Mouse (Mus musculus) gastrocnemius, postnatal 25 days (tissue): ENCODE data around the gene 4930404H24Rik. TPM values are rescaled to one million over a fixed set of nuclear protein-coding genes. Genes with fewer than 3 reads are reported as not detected.
"Not testable (repeated sequence)": the region's sequence is repeated elsewhere in the genome, so short reads cannot be mapped to it uniquely, and the experiment has no call there.

Source experiments
- DNase-seq: peaks from one replicate; pipeline ENCODE4 v3.0.0; 2022
- total RNA-seq, 2 experiments: library from RNA; stranded (reverse); gene quantifications; 1 replicate in 1 of 2; 2 replicates in 1 of 2; pipeline ENCODE4 v1.2.3; 2021

4930404H24Rik gene
- total RNA-seq, 2 experiments from 2014 or later = not detected

DNA sequence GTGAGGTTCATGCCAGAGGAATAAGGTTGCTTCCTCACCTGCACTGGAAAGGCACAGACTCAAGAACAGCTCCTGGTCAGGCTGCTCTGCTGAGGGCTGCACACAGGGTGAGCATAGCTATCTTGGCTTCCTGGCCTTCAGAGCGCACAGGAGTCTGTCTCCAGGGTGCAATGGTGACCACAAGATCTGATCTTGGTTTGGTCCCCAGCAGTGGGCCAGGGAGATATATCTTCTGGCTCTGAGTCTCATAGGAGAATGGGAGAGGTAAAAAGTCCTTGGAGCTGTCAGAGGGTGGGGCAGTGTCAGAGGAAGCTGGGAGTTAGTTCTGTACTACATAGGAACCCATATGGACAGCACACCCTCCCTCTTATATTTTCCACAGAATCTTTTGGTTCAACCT lies 13.1 kb upstream of the 4930404H24Rik start:
- DNase-seq = no peak

DNA sequence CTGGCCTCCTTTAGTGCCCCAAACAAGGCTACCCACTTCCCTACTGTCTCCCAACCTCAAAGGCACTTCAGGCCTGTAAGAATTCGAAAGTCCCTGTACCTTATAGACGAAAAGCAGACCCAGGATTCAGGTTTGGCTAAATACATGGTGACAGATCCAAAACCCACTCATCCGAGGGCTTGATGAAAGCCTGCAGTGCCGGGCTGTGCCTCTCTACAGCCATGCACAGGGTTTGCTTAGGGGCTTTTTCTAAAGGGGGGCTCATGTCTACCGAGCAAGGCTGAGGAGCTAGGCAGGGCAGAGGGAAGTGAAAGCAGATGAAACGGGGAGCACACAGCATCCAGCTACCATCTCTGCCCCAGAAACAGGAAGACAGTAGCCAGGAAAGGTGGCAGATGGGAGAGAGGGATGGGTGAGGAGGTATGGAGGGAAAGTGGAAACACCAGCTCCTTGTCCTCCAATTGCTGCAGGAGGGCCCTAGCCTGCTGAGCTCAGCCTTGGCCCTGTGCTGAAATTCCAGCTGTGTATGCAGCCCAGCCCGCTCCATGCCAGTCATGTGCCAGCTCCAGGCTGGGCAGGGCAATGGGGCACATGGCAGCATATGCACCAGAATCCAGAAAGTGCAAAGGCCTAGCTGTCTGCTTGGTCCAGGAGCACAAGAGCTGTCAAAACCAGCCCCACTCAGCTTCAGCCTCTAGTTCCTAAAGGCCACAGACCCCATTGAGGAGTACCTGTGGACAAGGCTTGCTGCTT lies 11.3 kb upstream of the 4930404H24Rik start:
- no peak for DNase-seq

DNA sequence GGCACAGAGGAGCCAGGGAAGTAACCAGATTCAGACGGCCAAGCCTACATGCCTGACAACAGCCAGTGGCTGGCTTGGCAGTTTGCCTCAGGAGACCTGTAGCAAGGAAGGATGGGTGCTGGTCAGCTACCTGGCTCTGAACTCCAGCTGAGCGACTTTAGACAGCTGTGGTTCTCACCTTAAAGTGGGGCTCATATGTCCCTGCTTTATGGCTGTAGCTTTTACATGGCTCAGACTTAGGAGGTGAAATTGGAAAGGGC lies 10.8 kb upstream of the 4930404H24Rik start:
- no peak for DNase-seq

DNA sequence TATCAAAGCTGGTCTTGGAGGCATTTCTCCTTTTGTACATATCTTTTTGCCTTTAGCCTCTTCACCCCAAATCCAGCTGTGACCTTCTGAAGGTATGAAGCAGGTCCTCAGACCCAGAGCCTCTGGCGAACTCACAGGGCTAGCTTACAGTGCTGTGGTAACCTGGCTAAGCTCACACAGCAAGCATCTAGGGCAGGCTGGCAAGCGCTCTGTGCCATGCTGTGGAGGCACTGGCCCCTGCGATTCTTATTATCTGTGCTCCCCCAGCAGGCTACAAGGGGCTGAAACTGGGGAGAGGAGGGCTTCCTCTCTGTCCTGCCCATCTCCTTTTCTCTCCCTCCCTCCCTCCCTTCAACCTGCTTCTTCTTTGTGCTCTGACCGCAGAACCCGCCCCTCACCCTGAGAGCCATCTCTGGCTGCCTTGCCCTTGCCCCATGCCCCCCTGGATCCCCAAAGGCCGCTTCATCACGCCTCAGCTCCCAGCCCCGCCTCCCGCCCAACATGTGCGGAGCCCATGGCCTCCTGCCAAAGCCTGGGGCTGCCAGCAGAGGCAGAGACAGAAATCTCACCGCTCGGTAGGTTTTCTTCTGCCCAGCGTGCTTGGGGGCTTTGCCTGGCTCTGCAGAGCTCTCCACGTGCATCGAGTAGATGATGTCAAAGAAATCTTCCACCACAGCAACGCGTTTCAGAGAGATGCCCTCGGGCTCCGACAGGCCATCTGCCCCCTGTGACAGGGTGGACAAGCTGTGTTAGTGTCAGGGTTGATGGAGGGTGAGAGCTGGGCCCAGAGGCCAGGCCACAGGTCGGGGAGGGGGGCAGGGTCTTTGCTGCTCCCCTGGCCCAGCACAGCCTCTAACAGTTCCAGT lies 9.2 kb upstream of the 4930404H24Rik start:
- peak; percentile 29 for DNase-seq

DNA sequence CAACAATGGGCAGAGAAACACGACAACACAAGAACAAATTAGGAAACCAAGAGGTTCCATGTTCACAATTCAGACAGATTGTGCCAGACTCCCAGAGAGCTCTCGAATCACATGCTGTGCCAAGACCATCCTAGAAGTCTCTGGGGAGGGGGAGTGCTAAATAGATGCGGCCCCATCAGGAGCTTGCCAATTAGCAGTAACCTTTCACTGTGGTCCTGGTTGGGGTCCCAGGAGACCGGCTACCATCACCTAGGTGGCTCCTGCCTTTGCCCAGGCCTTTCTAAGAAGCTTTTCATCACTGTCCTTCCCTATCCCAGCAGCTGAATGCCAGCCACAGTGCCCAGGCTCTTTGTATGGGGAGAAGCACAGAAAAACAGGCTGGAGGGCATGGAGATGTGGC lies 8.5 kb upstream of the 4930404H24Rik start:
- no peak for DNase-seq

DNA sequence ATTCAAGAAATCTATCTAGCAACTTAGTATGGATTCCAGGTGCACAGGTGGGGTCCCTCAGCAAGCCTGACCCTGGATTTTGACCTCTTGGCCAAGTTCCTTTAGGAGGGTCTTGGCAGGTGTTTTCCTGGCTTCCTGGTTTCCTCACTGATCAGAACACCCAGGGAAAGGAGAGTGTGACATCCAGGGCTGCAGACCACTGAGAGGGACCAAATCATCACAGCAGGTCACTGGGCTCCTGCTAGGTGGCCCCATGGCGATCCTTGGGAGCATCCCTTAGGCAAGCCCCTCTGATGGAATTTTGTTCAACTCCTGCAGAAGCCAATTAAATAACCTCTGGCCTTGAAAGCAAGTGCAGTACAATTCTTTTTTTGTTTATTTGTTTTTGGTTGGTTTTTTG lies 2.5 kb upstream of the 4930404H24Rik start:
- no peak for DNase-seq

DNA sequence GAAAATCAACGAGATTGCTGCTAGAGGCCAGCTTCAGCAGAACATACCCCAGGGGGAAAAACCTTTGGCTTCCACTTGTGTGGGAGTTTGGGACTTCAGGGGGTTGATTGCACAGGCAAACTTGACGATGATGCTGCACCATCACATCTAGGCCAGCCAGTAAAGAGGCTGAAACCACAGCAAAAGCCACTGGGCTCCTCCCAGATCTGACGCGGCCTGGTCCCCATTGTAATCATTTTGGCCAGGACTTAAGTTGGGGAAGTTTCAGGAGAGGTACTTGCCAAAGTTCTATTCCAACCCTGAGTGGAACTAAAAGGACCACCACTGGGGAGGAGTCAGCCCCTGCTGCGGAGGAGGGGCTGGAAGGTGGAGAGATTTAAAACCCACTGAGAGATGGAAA lies 1.6 kb upstream of the 4930404H24Rik start:
- no peak for DNase-seq

DNA sequence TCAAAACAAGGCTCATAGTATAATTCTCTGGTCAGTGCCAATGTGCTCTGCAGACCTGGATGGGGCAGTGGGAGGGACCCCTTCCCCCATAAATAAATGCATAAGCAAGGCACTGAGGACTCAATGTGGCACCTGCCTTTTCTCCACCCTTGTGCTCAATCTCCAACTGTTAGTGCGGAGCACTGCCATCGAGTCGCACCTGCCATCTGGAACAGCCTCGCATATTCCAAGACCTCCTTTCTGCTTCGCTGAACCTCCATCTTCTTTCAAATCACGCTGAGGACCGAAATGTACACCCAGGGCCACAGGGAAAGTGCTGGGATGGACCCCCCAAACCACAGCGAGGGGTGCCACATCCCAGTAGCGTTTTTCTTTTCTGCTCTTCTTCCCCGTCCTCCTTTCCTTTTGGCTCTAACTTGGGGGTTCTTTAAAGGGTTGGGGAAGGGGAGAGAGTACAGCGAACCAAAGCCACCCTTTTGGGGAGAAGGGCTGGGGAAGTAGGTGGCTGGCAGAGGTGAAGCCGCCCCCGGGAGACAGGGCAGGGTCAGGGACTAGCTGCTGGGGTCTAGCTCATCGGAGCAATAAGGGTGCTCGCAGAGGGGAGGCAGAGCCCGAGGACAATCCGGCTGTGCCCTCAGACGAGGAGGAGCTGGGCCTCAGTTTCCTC lies 945 bp upstream of the 4930404H24Rik start:
- DNase-seq = no peak

DNA sequence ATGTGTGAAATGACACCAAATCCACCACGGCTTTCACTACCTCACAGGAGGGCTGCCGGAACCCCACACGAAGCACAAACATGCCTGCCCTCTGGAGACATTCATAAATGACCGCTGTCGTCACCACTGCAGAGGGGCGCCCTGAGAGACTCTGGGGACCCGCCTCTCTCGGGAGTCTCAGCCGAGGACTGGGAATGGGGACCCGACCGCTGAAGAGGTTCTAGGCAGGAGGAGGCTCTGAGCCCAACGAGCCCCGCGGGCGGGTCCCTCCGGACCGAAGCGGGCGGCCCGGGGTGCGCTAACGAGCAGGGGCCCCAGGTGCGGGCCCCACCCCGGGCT lies 442 bp upstream of the 4930404H24Rik start:
- no peak for DNase-seq

DNA sequence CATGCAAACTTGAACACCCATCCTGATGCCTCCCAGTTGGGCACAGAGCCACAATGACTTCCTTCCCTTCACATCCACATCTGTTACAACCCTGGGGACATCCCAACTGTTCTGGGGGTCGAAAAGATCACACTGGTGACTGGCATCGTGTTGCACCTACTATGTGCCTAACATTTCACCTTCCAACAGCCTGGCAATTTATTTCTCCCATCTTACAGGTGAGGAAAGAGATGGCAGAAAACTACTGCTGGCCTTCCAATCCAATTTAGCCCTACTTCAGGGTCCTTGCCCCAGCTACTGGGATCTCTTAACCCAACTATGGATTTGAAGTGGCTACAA lies 772 bp downstream of the 4930404H24Rik start:
- DNase-seq = no peak

DNA sequence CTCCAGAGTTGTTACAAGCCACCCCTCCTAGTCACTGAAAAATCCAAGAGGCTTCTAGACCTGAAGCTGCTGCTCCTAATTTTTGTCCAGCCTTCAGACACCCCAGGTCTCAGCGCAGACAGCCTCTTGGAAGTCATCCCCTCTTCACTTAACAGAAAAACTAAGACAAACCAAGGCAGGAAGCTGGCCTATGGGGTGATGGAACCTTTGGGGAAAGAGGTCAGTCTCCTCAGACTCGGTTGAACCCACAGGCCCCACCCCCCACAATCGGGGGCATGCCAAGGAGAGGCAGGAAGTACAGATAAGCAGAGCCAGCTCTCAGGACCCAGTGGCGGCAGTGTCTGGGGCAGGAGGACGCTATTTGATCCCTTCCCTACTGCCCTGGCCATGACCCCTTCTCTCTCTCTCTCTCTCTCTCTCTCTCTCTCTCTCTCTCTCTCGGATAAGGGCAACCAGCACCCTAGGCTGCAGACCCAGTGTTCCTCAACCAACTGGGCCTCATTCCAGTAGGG lies 1.2 kb downstream of the 4930404H24Rik start:
- DNase-seq = no peak

DNA sequence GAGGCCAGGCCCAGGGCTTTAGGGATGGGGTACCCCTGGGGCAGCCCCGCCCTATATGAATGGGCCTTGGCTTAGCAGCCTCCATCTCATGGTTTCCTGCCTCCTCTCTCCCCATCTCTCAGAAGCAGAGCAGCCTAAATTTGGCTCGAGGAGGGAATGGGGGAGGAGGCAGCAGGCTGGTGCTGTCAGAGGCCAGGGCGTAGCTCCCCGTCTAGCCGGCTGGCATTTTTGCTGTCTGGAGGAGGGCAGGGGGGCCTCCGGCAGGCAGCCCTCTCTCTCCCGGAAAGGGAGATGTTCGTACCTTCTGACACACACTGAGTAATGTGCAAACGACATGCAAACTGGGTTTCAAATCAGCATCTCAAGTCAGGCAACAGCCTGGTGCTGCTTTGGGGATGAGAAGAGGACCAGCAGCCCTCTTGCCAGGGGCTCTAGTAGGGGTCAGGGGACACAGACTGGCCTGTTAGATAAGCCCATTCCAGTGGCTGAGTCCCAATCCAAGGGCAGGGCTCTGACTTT lies 1.8 kb downstream of the 4930404H24Rik start:
- DNase-seq = no peak

DNA sequence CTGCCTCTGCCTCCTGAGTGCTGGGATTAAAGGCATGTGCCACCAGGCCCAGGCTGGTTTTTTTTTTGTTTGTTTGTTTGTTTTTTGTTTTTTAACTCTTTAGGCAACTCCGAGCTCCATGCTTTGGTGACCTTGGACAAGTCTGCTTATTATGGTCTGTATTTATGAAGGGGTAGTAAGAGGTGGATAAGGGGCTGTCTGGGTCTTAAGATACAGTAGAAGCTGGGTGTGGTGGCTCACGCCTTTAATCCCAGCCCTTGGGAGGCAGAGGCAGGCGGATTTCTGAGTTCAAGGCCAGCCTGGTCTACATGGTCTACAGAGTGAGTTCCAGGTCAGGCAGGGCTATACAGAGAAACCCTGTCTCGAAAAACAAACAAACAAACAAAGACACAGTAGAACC lies 2.8 kb downstream of the 4930404H24Rik start:
- not testable (repeated sequence) for DNase-seq

DNA sequence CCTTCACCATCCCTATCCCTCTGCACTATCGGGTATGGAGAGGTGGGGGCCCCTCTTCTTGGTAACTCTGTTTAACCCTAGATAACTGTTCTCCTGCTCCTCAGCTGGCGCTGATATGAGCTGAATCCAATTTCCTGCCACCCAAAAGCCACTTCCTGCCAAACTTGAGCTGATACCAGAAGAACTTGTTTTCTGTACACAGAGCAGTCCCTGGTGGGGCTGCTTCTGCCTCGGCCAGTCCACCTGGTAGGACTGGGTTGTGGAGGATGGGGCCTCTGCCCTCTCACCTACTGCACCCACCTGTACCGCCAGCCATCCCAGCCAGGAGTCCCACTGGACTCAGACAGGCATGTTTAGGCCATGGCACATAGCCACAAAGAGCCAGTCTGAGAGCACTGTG lies 3.2 kb downstream of the 4930404H24Rik start:
- no peak for DNase-seq

DNA sequence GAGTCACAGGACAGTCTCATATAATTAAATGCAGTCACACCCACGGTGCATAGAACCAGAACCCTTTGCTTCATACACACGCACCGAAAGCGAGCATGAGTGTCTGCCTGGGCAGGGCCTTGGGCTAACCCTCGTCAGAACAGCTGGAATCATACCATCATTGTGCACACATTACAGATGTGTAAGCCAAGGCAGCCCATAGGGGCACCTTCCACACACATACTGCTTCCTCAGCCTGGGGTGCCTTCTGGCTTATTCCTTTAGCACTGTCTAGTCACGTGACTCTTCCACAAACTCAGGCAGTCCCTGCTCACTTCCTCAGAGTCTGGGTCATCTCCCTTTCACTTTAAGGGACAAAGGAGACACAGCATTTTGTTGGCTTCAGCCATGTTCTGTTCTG lies 3.7 kb downstream of the 4930404H24Rik start:
- DNase-seq = no peak

DNA sequence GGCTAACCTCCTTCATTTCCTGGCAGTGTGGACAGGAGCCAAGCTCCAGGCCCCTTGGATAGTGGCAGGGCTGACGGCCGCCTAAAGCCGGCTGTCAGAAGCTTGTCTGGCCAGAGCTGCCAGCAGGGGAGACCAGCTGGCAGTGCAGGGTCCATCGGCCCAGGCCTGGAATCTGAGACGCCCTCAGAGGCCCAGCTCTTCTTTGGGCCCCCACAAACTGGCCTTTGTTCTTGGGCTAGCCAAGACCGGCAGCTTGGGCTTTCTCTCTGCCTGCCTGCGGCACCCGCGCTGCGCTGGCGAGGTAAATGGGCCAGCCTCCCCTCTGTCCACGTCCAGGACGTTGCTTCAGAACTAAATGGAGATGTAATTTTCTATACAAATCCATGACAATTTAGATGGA lies 4.3 kb downstream of the 4930404H24Rik start:
- no peak for DNase-seq

DNA sequence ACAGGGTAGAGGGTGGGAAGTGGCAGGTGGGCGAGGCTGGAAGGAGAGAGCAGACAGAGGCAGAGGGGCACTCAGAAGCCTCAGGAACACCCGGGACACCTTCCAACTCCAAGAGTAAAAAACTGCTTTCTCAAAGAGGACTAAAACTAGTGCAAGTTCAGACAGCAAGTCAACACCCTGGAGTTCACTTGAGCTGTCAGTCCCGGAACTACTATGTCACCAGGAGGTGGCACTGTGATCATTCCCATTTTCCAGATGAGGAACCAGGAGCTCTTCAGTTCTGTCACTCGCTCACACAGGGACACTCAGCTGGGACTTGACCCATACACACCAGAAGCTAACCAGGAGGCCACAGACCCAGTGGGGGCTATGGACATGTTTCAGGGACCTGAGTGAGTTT lies 6.6 kb downstream of the 4930404H24Rik start:
- DNase-seq = no peak

DNA sequence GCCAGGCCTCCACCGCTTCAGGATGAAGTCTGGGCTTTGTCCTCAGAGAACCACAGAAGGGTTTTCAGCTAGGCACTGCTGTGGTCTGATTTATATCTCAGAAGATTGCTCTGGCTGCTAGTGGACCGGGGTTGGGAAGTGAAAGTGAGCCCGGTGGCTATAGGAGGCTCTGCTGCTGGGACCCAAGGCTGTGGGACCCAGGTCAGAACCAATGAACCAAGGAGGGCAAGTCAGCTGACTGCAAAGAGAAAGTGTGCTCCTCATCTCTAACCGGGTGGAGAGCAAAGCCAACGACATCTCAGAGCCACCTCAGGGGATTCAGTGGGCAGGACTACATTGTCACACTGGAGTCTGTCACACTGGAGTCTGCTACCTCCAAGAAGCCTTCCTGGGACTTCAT lies 13.8 kb downstream of the 4930404H24Rik start:
- no peak for DNase-seq

DNA sequence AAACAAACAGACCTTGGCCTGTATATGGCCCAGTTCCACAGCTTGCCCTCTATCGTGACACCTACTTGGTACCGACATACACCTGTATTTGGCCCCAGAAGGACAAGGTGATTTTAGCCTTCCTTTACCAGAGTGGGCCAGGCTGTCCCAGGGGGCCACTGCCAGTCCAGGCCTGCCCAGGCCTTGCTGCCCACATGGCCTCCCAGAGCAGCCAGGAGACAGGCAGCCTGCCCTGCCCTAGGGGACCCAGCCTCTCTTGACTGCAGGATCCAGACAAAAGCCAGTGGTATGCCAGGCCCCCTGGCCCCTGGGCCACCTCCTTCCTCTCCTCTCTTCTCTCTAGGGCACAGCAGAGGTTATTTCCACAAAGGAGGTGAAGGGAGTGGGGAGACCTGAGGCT lies 15.4 kb downstream of the 4930404H24Rik start:
- no peak for DNase-seq

DNA sequence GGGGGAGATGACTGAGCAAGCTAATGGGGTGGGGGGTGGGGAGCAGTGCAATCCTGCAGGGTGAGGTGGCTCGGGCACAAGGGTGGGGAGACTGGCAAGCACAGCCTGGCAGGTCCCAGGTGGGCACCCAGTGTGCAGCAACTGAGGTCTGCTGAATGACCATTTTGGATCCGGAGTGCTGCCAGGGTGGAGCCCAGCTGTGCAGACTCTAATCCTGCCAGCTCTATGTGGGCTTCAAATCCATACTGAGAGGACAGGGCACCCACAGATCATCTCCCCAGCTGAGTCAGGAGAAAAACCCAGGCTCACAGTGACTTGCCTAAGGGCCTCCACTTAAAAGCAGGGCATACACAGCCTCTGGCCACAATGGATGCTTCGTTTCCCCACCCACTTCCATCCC lies 15.8 kb downstream of the 4930404H24Rik start:
- no peak for DNase-seq

DNA sequence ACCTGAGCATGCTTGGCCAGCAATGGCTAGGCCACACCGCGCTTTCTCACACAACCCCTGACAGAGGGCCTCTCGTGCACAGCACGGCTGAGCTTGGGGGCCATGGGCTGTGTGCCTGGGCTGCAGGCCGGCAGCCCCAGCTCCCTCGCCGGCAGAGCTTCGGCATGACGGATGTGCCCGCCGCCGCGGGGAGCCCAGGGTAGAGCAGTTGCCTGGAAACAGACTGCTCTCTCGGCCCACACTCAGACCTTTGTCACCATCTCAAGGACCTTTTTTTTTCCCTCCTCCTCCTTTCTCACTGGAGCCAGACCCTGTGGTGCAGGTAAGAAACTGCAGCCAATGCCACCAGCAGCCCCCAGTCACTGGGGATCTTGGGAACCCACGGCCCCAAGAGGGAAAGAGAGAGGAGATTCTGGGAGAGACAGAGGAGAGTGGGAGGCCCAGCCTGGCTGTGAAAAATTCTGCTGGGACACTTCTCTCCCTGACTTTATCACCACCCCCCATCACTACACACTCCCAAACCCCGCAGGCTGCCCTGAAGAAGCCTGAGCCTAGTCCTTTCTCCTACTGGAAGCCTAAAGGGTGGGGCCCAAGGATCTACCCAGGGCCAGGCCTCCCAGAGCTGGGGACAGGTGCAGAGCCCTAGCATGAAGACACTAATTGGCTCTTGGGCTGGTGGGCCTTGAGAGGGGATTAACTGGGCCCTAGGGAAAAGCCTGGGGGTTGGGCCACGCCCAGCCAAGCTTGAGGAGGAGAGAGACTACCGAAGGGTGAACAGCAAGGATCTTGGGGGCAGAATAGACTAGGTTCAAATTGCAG lies 16.8 kb downstream of the 4930404H24Rik start:
- DNase-seq = no peak

DNA sequence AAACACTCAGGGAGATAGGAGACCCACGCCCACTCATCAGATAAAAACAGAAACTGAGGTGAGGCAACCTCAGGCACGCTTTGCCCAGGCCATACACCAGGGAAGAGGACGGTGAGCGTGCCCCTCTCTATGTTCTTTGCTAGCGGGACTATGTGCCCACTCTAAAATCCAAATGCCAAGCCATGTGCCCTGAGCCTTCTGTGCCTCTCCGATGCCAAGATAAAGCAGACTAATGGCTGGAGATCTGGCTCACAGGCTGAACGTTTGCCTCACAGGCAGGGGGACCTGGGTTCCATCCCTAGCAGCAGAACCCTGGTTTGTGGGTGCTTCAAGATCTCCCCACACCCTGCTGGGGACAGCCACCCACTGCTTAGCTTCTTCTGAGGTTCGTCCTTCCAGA lies 17.5 kb downstream of the 4930404H24Rik start:
- no peak for DNase-seq
